Mouse (Mus musculus): ENCODE data around the gene Kcnj5.

DNA sequence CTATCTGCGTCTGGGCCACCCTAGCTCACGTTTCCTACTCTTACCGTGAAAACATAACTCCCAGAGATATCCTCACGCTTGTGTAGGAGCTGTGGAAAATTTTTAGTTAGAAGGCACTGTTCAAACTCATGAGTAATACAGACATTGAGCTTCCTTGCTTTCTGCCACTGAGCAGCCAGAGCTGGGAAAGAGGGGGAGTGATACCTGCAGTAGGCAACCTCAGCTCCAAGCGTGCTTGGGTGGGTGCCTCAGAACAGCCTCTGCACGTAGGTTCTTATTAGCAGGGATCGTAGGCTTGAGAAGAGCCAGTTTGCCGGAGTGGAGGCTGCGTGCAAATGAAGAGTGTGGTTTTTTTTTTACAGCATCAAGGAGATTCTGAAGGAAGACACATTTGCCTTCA lies 47.6 kb upstream of the Kcnj5 start:
- TF ChIP-seq POLR2A (IDR thresholded peaks at IDR 0.05; ENCODE audit: control insufficient read depth in 1 of 2, insufficient read depth in 1 of 2, low read depth in 1 of 2, low read length in 2 of 2, poor library complexity in 1 of 2), result no peak
- no peak for TF ChIP-seq HCFC1 (IDR thresholded peaks at IDR 0.05; ENCODE audit: low read depth, low read length)
- no peak for TF ChIP-seq ZKSCAN1 (IDR thresholded peaks at IDR 0.05; ENCODE audit: low read depth, low read length)
- TF ChIP-seq UBTF (IDR thresholded peaks at IDR 0.05; ENCODE audit: borderline replicate concordance, insufficient read depth, low read depth, low read length), result no peak
- TF ChIP-seq TCF12 (IDR thresholded peaks at IDR 0.05; ENCODE audit: low read depth, low read length), result no peak
- no peak for TF ChIP-seq CHD2 (IDR thresholded peaks at IDR 0.05; ENCODE audit: low read length)
- TF ChIP-seq CTCF (IDR thresholded peaks at IDR 0.05 in 2 of 3, conservative IDR thresholded peaks at IDR 0.05 in 1 of 3; ENCODE audit: control insufficient read depth in 1 of 3, insufficient read depth in 1 of 3, low read depth in 2 of 3, low read length in 3 of 3, poor library complexity in 1 of 3, severe bottlenecking in 1 of 3), result no peak
- no peak for TF ChIP-seq EP300 (IDR thresholded peaks at IDR 0.05; ENCODE audit: low read depth in 1 of 2, low read length in 2 of 2)
- no peak for TF ChIP-seq ZC3H11A (IDR thresholded peaks at IDR 0.05; ENCODE audit: low read depth, low read length)
- no peak for TF ChIP-seq MAFK (IDR thresholded peaks at IDR 0.05; ENCODE audit: borderline replicate concordance, low read depth, low read length)
- no peak for TF ChIP-seq RAD21 (IDR thresholded peaks at IDR 0.05; ENCODE audit: low read depth, low read length)

All from MEL (cell line).